Mouse (Mus musculus) neural tube, embryonic 10.5 days (tissue): ENCODE data around the gene Wfdc15b.

Experiments
- DNase-seq: peaks from one replicate; pipeline ENCODE4 v3.0.0-alpha.2; 2017; ENCODE audit warnings: low spot score; ENCODE audit errors: extremely low spot score

Wfdc15b gene

DNA sequence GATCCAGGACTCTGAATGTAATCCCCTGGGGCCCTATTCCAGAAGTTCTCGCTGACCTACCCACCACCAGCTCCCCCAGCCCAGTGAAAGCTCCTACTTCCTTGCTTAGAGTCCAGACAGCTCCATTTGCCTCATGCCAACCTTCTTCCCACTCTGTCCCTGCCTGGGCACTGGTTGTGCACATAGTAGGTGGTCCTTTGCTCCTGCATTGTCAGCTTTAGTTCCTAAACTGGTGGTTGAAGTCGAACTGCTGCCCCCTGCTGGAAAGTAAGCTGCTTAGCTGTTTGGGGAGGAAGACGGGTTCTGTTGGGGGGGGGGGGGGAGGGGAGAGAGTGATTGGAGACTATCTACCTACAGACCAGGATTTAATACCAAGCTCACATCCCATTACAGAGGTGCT lies 41.3 kb downstream of the Wfdc15b start:
- DNase-seq = no peak

DNA sequence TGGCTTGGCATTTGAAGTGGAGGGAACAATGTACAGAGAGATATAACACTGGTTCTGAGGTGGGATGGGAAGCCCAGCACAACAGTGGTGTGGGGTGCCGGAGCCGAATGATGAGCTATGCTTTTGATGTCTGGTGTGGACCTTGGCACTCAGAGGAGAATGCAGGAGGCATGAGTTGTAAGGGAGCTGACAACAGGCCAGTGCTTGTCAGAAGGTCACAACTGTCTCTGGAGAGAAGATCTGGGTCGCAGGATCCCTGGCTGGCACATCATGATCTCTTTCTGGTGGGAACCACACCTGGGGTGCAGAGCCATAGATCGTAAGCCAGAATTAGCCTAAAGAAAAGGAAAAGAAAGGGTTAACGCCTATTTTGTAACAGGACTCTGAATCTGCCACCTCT lies 43.6 kb downstream of the Wfdc15b start:
- no peak for DNase-seq

DNA sequence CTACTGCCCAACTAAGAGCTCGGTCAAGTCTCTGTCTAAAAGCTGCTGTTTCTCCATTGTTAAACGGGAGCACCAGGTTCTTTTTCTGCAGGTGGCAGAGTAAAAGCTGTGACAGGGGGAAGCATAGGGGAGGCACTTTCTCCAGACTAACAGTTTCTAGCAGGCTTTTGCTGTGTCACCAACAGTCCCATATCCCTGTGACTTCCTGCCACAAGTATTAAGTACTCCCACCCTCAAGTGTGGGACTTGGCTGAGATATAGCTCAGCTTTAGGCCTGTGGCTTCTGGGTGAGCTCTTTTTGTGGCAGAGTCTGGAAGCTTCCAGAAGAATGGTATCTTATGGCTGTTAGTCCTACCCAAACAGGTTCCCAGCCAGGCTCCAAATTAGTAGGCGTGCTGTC lies 45.6 kb downstream of the Wfdc15b start:
- no peak for DNase-seq

DNA sequence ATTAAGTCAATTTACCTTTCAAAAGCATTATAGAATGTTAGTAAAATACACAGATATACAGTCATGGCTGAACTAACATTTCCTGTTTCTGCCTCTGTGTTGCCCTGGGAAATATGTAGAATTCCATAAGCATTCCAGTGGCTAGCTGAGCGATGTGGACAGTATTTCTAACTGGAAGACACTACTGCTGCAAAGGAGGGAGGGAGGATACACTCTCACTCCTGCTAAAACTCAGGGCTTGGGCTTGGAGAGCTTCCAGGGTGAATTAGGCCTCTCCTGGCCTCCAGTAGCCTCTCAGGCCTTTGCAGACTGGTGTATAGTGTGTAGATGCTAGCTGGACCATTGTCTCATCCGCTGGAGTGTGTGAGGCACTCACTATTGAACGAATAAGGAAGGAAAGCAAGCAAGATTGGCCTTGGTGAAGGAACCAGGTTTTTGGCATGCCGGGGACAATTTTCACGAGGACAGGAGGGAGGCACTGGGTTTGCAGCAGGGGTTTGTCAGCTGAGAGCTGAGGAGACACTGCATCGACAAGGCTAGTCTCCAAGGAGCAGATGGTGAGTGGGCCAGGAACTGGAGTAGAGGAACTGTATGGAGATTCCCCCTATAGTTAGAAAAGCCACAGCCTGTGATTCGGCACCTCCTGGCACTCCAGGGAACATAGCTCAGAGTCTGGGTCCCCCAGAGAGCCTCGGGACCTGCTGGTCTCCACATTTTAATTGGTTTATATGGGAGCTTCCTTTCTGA lies 46.6 kb downstream of the Wfdc15b start:
- no peak for DNase-seq

DNA sequence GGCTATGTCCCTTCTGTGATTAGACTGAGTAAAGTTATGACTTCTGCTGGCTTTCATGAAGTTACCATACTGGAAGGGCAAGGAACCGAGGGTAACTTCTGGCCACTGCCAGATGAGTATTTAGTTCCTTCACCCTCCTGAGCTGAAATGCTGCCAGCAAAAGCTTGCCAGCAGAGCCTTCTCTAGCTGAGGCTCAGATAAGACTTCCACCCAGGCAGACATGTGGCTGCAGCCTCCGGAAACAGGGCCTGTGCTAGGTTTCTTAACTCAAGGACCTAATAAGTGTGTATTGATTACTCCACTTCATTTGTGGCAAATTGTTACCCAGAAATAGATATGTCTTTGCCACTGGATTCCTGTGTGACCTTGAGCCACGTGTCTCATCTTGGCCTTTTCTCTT lies 48.1 kb downstream of the Wfdc15b start:
- no peak for DNase-seq

DNA sequence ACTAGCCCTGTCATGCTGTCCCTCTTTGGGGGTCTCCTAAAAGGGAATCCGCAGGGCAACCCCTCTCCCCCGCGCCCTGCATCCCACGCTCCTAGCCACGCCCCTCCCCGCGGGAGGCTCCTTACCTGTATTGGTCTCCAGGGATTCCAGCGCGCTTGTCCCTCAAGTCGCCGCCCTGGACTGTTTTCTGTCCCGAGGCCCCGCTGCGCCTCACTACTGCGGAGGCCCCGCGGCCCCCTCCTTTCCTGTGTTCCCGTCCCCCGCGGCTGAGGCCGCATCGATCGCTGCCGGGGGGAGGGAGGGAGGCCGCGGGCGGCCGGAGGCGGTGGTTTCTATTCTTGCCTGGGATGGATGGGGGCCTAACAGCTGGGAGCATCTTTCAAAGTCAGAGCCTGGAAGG lies 50.6 kb downstream of the Wfdc15b start, which contains the start of gene Kcns1:
Kcns1 (minus strand) TSS at position 212 of the 400 bp plus-strand sequence.
- peak; percentile 22 for DNase-seq

DNA sequence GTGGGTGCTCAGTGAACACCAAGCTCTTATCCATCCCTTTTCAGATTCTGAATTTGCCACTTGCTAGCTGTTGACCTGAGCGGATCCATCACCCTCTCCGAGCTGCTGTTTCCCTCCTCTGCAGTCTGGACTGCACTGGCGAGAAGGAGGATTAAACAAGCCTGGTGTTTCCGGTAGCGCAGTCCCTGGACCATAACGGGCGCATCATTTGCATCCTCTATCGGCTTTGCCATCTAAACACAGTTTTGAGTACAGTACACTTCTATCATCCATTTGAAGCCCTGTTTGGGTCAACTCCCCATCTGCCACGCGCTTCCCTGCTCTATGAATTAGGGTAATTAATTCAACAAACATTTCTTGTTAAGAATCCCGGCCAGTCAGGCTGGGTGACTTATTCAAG lies 51.1 kb downstream of the Wfdc15b start:
- peak; percentile 26 for DNase-seq

DNA sequence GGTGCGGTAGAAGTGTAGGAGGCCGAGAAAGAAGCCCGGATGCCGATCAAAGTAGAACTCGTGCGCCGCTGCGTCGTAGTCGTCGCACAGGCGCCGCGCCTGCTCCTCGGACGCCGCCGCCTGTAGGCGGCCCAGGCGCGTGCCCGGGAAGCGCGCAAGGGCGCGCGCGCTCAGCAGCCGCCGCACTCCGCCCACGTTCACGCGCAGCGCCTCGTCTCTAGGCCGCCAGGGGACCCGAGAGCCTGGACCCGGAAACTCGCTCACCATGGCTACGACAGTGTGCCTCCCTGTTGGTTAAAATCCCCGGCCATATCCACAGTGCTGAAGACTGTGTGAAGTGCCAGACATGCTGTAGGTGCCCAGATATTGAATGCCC lies 52.9 kb downstream of the Wfdc15b start:
- DNase-seq = no peak

DNA sequence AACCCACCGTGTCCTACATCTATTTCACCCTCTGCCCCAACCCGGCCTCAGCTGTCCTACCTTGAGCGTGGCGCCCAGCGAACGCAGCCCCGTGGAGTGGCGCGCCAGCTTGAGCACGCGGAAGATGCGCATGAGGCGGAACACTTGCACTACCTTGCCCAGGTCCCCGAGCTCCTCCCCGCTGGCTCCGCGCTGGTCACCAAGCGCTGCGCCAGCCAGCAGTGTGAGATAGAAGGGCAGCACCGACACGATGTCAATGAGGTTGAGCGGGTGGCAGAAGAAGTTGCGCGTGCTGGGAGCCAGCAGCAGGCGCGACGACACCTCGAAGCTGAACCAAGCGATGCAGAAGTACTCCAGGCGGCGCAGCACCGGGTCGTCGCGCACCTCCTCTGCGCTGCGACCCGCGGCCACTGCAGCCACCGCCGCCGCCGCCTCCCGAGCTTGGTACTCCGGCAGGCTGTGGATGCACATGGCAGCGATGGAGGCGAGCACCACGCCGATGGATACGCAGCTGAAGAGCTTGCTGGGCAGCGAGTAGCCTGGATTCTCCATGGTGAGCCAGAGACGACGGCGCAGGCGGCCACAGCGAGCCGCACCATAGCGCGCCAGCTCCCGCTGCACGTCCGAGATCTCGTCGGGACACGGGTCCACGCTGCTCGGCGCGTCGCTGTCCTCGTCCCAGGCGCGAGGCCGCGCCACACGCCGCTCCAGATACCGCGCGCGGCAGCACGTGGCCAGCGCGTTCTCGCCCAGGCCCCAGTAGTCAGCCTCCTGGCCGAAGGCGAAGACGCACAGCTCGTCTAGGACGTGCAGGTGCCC lies 53.5 kb downstream of the Wfdc15b start:
- DNase-seq = peak; percentile 54

DNA sequence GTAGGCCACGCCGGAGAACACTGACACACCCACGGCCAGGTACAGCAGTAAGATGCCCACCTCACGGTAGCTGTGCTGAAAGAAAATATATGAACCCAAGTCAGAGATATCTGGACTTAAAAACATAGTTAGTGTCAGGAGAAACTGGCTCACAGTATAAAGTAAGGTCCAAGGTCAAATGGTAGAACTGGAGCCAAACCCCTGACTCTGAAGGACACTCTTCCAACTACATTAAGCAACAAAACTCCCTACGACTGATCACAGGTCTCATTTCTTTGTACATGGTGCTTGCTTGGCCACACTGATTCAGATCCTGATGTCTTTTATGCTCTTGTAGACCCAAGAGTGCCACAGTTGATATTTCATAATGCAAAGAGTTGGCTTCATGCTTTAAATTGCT lies 56.5 kb downstream of the Wfdc15b start:
- no peak for DNase-seq
